Mouse (Mus musculus) heart, embryonic 12.5 days (tissue): ENCODE measurements around the gene Stard10. TPM values are rescaled to one million over a fixed set of nuclear protein-coding genes. Genes with fewer than 3 reads are reported as not detected.
A peak's percentile ranks its signal among the peaks of the same experiment; 100 is the strongest.

Experiments used
- ATAC-seq: fragments of 200-750 bp; cut with Nextera tagmentation; 2 replicates; pipeline ENCODE4 v1.8.0; 2017; ENCODE audit warnings: moderate TSS enrichment, moderate library complexity; ENCODE audit not compliant: insufficient number of reproducible peaks, low FRiP score
- H3K27ac ChIP-seq: fragments of 300-500 bp; sonication (generic); 2 replicates; pipeline ENCODE4 v1.5.1; 2016; ENCODE audit warnings: mild to moderate bottlenecking, moderate library complexity; ENCODE audit not compliant: poor library complexity, severe bottlenecking
- H3K27me3 ChIP-seq: fragments of 300-500 bp; sonication (generic); replicated peaks from 2 replicates; pipeline ENCODE4 v1.6.1; 2016; ENCODE audit warnings: mild to moderate bottlenecking, moderate library complexity
- H3K36me3 ChIP-seq: fragments of 300-500 bp; sonication (generic); 2 replicates; pipeline ENCODE4 v1.6.1; 2016; ENCODE audit warnings: mild to moderate bottlenecking, moderate library complexity
- H3K4me1 ChIP-seq: fragments of 300-500 bp; sonication (generic); replicated peaks from 2 replicates; pipeline ENCODE4 v1.6.1; 2016; ENCODE audit warnings: mild to moderate bottlenecking
- H3K4me2 ChIP-seq: fragments of 300-500 bp; sonication (generic); 2 replicates; pipeline ENCODE4 v1.6.1; 2016; ENCODE audit warnings: mild to moderate bottlenecking, moderate library complexity
- H3K4me3 ChIP-seq: fragments of 300-500 bp; sonication (generic); 2 replicates; pipeline ENCODE4 v1.5.1; 2016; ENCODE audit warnings: mild to moderate bottlenecking
- H3K9ac ChIP-seq: fragments of 300-500 bp; sonication (generic); 2 replicates; pipeline ENCODE4 v1.6.1; 2016; ENCODE audit warnings: mild to moderate bottlenecking, moderate library complexity
- H3K9me3 ChIP-seq: fragments of 300-500 bp; sonication (generic); replicated peaks from 2 replicates; pipeline ENCODE4 v1.6.1; 2016; ENCODE audit warnings: mild to moderate bottlenecking, moderate library complexity
- WGBS: fragments of 180-500 bp; shearing (Covaris S2); methylation state at CpG from one replicate; pipeline ENCODE4 v1.1.7; 2016; 5-methylcytosine and 5-hydroxymethylcytosine counted together
- polyA plus RNA-seq: library from polyadenylated mRNA; unstranded; fragments of >200 nt; fragmentation: Nextera tagmentation; extraction: Ambion mirVana; gene quantifications from 2 replicates; pipeline ENCODE4 v1.2.1, GENCODE M21; 2016

Gene Stard10
- polyA plus RNA-seq, 1 experiment from 2014 or later, result 28.6 TPM

GRCm38 (mm10) chr7:101349861-101350260, 33.0 kb downstream of the Stard10 start:
- peaks cover 48% of the 10 kb centered on the region for H3K27me3 ChIP-seq
- 40% methylated on average over 2 of the region's 2 CpGs for WGBS
- H3K36me3 ChIP-seq, result no peaks in the 10 kb centered on the region
- no peaks in the 10 kb centered on the region for H3K9me3 ChIP-seq
- ATAC-seq, result no peak
- no peak overlapping the region for H3K27ac ChIP-seq
- H3K4me3 ChIP-seq, result no peak overlapping the region
- H3K4me2 ChIP-seq, result peak overlapping the region; percentile 91; the same call in 1 of the 2 replicates
- no peak overlapping the region for H3K9ac ChIP-seq
- peaks cover 39% of the 10 kb centered on the region for H3K4me1 ChIP-seq

GRCm38 (mm10) chr7:101352404-101352803, 35.5 kb downstream of the Stard10 start:
- no peak overlapping the region for H3K4me3 ChIP-seq
- H3K9me3 ChIP-seq, result no peaks in the 10 kb centered on the region
- no peaks in the 10 kb centered on the region for H3K36me3 ChIP-seq
- peaks cover 35% of the 10 kb centered on the region for H3K27me3 ChIP-seq
- H3K4me1 ChIP-seq, result peaks cover 36% of the 10 kb centered on the region
- no peak for ATAC-seq
- H3K9ac ChIP-seq, result no peak overlapping the region
- no peak overlapping the region for H3K4me2 ChIP-seq
- WGBS, result 74% methylated on average over 4 of the region's 4 CpGs
- H3K27ac ChIP-seq, result no peak overlapping the region

- Histone ChIP-seq H3K36me3 (no peaks in the 10 kb centered on the region), H3K4me3 (no peak overlapping the region), H3K4me1 (peaks cover 21% of the 10 kb centered on the region), H3K9ac (peak overlapping the region; percentile 17; the same call in 1 of the 2 replicates), H3K4me2 (no peak overlapping the region), H3K9me3 (no peaks in the 10 kb centered on the region), H3K27ac (no peak overlapping the region), H3K27me3 (peaks cover 25% of the 10 kb centered on the region)
- ATAC-seq, result no peak
- 51% methylated on average over 5 of the region's 5 CpGs for WGBS
Observed at GRCm38 (mm10) chr7:101354423-101354822, 37.5 kb downstream of the Stard10 start.

- 83% methylated on average over 6 of the region's 6 CpGs for WGBS
- no peak overlapping the region for H3K4me2 ChIP-seq
Observed at GRCm38 (mm10) chr7:101355551-101356100, 38.7 kb downstream of the Stard10 start.

GRCm38 (mm10) chr7:101356868-101357267, 40.0 kb downstream of the Stard10 start:
- H3K4me1 ChIP-seq, result peaks cover 24% of the 10 kb centered on the region
- H3K4me2 ChIP-seq, result no peak overlapping the region
- no peaks in the 10 kb centered on the region for H3K36me3 ChIP-seq
- H3K4me3 ChIP-seq, result no peak overlapping the region
- no peaks in the 10 kb centered on the region for H3K9me3 ChIP-seq
- no peak for ATAC-seq
- peaks cover 7% of the 10 kb centered on the region for H3K27me3 ChIP-seq
- H3K27ac ChIP-seq, result no peak overlapping the region
- 53% methylated on average over 3 of the region's 3 CpGs for WGBS
- H3K9ac ChIP-seq, result no peak overlapping the region

More at GRCm38 (mm10) chr7:101355551-101356100, 38.7 kb downstream of the Stard10 start:
- peaks cover 22% of the 10 kb centered on the region for H3K4me1 ChIP-seq
- H3K9ac ChIP-seq, result no peak overlapping the region
- H3K4me3 ChIP-seq, result no peak overlapping the region
- H3K9me3 ChIP-seq, result no peaks in the 10 kb centered on the region
- peaks cover 15% of the 10 kb centered on the region for H3K27me3 ChIP-seq
- H3K27ac ChIP-seq, result no peak overlapping the region
- H3K36me3 ChIP-seq, result no peaks in the 10 kb centered on the region
- ATAC-seq, result no peak

- Histone ChIP-seq H3K27me3 (no peaks in the 10 kb centered on the region), H3K9ac (no peak overlapping the region), H3K9me3 (no peaks in the 10 kb centered on the region), H3K4me2 (no peak overlapping the region), H3K4me3 (no peak overlapping the region), H3K36me3 (no peaks in the 10 kb centered on the region), H3K4me1 (peaks cover 24% of the 10 kb centered on the region), H3K27ac (no peak overlapping the region)
- WGBS, result 64% methylated on average over 3 of the region's 3 CpGs
- ATAC-seq, result no peak
Observed at GRCm38 (mm10) chr7:101360406-101360805, 43.5 kb downstream of the Stard10 start.

- Histone ChIP-seq H3K4me2 (no peak overlapping the region), H3K9ac (no peak overlapping the region), H3K27ac (no peak overlapping the region), H3K36me3 (no peaks in the 10 kb centered on the region), H3K4me3 (no peak overlapping the region), H3K9me3 (no peaks in the 10 kb centered on the region), H3K4me1 (peaks cover 24% of the 10 kb centered on the region), H3K27me3 (no peaks in the 10 kb centered on the region)
- 74% methylated on average over 4 of the region's 4 CpGs for WGBS
- no peak for ATAC-seq
Observed at GRCm38 (mm10) chr7:101361021-101361420, 44.1 kb downstream of the Stard10 start.

- H3K9me3 ChIP-seq, result no peaks in the 10 kb centered on the region
- no peak overlapping the region for H3K4me3 ChIP-seq
- no peak for ATAC-seq
- H3K36me3 ChIP-seq, result no peaks in the 10 kb centered on the region
- no peak overlapping the region for H3K4me2 ChIP-seq
- H3K4me1 ChIP-seq, result peaks cover 18% of the 10 kb centered on the region
- 66% methylated on average over 4 of the region's 4 CpGs for WGBS
- H3K27ac ChIP-seq, result no peak overlapping the region
- no peaks in the 10 kb centered on the region for H3K27me3 ChIP-seq
- H3K9ac ChIP-seq, result no peak overlapping the region
Observed at GRCm38 (mm10) chr7:101361767-101362166, 44.9 kb downstream of the Stard10 start.

GRCm38 (mm10) chr7:101362791-101363191, 45.9 kb downstream of the Stard10 start:
- no peak overlapping the region for H3K4me2 ChIP-seq
- WGBS, result 65% methylated on average over 5 of the region's 5 CpGs
- no peaks in the 10 kb centered on the region for H3K27me3 ChIP-seq
- peaks cover 13% of the 10 kb centered on the region; the same call in 1 of the 2 replicates for H3K4me1 ChIP-seq
- no peak for ATAC-seq
- H3K4me3 ChIP-seq, result no peak overlapping the region
- H3K9ac ChIP-seq, result no peak overlapping the region
- no peak overlapping the region for H3K27ac ChIP-seq
- no peaks in the 10 kb centered on the region for H3K9me3 ChIP-seq
- no peaks in the 10 kb centered on the region for H3K36me3 ChIP-seq

GRCm38 (mm10) chr7:101363914-101364313, 47.0 kb downstream of the Stard10 start:
- no peak overlapping the region for H3K4me2 ChIP-seq
- H3K27me3 ChIP-seq, result no peaks in the 10 kb centered on the region
- 67% methylated on average over 5 of the region's 5 CpGs for WGBS
- peaks cover 13% of the 10 kb centered on the region; the same call in 1 of the 2 replicates for H3K4me1 ChIP-seq
- no peak overlapping the region for H3K27ac ChIP-seq
- no peak overlapping the region for H3K9ac ChIP-seq
- no peak for ATAC-seq
- no peak overlapping the region for H3K4me3 ChIP-seq
- no peaks in the 10 kb centered on the region for H3K9me3 ChIP-seq
- H3K36me3 ChIP-seq, result no peaks in the 10 kb centered on the region

GRCm38 (mm10) chr7:101367901-101368852, 51.3 kb downstream of the Stard10 start:
- 56% methylated on average over 11 of the region's 11 CpGs for WGBS
- Histone ChIP-seq H3K9me3 (0 out of 2 replicates have a peak, but pooled peaks cover 2% of the 10 kb centered on the region), H3K4me1 (peaks cover 7% of the 10 kb centered on the region; the same call in 1 of the 2 replicates), H3K4me2 (no peak overlapping the region), H3K36me3 (no peaks in the 10 kb centered on the region), H3K9ac (no peak overlapping the region), H3K4me3 (no peak overlapping the region), H3K27me3 (peaks cover 5% of the 10 kb centered on the region), H3K27ac (no peak overlapping the region)
- no peak for ATAC-seq
